Mouse (Mus musculus): ENCODE data around the gene Dscaml1.
A peak's percentile ranks its signal among the peaks of the same experiment; 100 is the strongest.

Gene Dscaml1

GRCm38 (mm10) chr9:45787547-45787946 is 361.1 kb downstream of the Dscaml1 start:
- peak in 1 of 2 experiments; percentile 16 for DNase-seq

DNA sequence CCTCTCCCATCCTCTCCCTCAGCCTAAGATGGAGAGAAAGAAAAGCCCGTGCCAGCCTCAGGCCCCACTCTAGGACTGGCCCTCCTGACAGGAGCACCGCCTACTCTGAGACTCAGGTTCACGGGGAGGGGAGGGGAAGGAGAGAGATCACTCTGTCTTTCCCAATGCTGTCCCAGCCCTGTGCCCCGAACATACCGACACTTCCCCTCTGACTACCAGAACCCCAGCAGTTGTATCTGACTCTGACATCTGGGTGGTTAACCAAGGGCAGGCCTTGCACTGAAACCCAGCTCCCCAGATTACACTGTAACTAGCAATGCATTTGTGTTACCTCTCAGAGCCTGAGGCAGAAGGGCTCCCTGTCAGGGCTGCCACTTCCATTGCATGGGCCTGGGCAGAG is 362.0 kb downstream of the Dscaml1 start:
- DNase-seq = no peak

DNA sequence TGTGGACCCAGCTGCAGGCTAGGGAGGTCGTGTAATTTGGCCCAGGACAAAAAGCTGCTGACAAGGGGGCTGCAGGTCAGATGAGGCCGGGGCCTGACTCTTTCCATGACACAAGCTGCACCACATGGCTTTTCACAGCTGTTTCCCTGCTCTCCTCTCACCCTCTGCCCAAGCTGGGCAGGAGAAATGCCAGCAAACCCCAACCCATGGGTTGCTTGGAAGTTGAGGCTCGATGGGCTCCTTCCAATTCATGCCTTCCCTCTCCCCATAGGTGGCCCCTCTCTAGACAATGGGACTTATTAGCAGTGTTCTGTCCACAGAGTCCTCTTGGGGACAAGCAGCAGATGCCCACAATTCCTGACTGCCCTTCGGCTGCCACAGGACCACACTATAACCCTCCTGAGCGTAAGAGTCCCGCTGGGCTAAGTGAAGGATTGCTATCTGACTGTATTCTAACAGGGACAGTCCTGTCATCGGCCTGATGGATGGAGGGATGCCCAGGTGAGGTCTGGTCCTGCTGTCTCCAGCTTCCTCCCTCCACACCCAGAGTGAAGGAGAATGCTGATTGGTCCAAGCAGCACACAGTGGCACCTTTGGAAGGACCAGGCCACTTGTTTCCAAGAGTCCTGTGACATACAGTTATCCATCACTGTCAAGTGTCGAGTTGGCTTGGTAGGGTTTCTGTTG is 365.2 kb downstream of the Dscaml1 start:
- DNase-seq = no peak

GRCm38 (mm10) chr9:45792235-45792634 is 365.8 kb downstream of the Dscaml1 start:
- DNase-seq = no peak

DNA sequence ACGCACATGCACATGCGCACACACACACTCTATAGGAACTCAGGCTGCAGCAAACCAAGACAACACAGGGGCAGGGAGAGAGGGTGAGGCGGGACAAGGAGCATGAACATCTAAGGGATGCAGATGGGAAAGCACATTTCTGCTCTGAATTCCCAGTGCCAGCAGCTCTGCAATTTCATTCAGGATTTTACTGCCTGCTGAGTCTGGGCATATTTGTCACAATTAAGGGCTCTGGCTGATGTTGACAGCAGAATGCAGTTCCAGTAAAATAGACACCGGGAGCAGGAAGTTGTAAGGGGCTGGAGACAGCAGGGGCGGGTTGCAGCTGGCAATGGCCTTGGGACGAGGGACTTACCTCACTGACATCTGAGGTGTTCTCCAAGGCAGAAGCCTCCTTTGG is 367.3 kb downstream of the Dscaml1 start:
- DNase-seq = no peak

DNA sequence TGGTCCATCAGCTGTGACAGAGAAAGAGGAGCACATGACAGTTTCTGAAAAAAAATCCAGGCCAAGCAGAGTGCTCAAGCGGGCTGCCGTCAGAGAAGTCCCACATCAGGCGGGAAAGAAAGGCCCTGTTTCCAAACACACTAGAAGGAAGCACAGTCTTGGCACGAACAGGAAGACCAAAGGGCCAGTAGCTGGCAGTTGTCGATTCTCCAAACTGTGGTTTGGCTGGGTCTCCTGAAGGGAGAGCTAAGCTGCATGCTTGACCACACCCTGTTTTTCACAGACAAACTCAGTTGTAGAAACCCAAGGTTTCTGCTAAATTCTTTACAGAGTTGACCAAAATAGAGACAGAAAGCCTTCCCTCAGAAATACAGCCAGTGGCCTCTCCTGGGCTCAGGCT is 369.3 kb downstream of the Dscaml1 start:
- DNase-seq = peak; percentile 15 to 53

GRCm38 (mm10) chr9:45797271-45797670 is 370.8 kb downstream of the Dscaml1 start:
- DNase-seq = no peak

DNA sequence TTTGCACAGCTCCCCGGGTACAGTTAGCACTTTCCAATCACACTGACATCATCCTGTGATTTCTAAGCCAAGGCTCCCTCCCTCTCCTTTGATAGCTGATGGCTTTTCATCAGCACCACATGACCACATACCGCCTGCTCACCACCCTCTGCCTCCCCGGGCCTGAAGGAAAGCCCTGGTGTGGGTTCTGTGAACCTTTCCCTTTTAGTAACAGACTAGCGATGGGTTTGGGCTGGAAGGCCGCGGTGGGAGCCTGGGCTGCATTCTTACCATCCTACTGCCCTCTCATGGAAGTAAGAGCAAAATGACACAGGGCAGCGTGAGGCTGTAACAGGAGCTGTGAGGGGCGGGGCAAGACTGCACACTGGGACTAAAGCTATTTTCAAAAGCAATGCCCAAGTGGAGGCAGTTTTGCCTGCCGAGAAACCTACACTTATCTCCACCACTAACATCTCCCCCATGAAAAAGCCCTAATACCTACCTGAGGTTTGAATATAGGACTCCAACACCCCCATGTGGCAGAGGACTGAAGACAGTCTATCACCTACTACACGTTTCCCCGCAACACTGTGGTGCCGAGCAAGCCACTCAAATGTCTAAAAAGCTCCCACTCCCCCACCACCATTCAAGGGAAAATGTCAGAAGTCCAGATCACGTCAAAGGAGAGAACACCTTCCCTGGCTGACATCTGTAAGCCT is 372.2 kb downstream of the Dscaml1 start:
- peak; percentile 30 to 40 for DNase-seq

- DNase-seq = no peak
These were observed 373.0 kb downstream of the Dscaml1 start for GRCm38 (mm10) chr9:45799402-45799801.

Measured in lung, postnatal 4 days (tissue).